Comparison of ENCODE assay signal across 9 mouse cellular contexts in the genomic region with DNA sequence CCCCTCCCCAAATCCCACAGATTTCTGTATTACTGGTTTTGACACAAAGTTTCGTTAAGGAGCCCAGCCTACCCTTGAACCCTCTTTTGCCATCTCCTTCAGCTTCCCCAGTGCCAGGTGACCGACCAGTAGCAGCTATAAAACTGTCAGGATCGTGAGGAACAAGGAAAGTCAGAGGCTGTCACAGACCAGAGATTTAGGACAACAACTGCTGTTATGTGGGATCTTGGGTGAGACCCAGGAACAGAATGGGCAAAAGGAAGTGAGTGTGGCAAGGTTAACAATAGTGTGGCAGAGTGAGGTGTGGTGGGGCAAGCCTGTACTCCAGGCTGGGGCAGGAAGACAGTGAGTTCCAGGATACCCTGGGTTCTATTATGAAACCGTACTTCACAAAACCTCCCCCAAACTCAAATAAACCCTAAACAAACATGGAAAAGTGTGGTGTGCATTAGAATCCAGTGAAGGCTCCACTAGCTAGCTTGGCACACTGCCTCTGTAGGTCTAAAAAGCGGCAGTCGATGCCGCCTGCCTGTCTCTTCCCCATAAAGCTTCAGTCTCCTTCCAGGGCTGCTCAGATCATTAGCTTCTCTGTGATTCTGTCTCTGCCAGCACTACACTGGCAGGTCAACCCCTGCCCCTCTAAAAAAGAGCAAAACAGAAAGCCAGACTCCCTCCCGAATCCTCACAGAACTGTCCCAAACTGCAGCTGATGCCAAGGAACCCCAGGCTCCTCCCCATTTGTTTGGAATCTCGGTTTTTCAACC. TPM values are rescaled to one million over a fixed set of nuclear protein-coding genes. Genes with fewer than 3 reads are reported as not detected.
DNase-seq lines count a peak whose midpoint lies in the region; ATAC-seq and TF ChIP-seq lines count a peak whose summit lies in the region.
"Had no signal": no experiment of that assay in that cellular context is flagged by ENCODE, and none has a peak within 500 bp of the region (broad histone marks: within the 10 kb centered on the region; RNA-seq: fewer than 3 reads in every experiment).

No protein-coding gene starts in this region.

- TF ChIP-seq CTCF in gastrocnemius, adult 2 months (IDR thresholded peaks at IDR 0.05): no peak
- TF ChIP-seq CTCF in kidney, postnatal 0 days (IDR thresholded peaks at IDR 0.05; ENCODE audit: low read depth): no peak
- no peak for TF ChIP-seq CTCF in ES-Bruce4 (IDR thresholded peaks at IDR 0.05; ENCODE audit: low read depth, low read length)

- no peak overlapping the region for H3K9ac ChIP-seq in kidney, postnatal 0 days (ENCODE audit: low read depth, low read length)
- H3K9ac ChIP-seq in ES-Bruce4 (ENCODE audit: low read depth, poor library complexity, severe bottlenecking): no peak overlapping the region
- no peak overlapping the region for H3K9ac ChIP-seq in limb, embryonic 15.5 days

- ATAC-seq in kidney, postnatal 0 days (replicated peaks; ENCODE audit: low FRiP score, low read depth): no peak
- ATAC-seq in limb, embryonic 15.5 days (ENCODE audit: insufficient number of reproducible peaks, low FRiP score, low TSS enrichment, low read depth): no peak

- H3K27ac ChIP-seq in gastrocnemius, adult 2 months: peak overlapping the region; percentile 80
- H3K27ac ChIP-seq in kidney, postnatal 0 days: peak overlapping the region; percentile 54
- H3K27ac ChIP-seq in ES-Bruce4 (ENCODE audit: insufficient read depth, low read length): peak overlapping the region; percentile 84
- H3K27ac ChIP-seq in limb, embryonic 15.5 days: peak overlapping the region; percentile 72
- H3K27ac ChIP-seq: macrophage had no signal

- DNase-seq in gastrocnemius, adult 2 months: no peak
- DNase-seq in gastrocnemius, postnatal 4 days (ENCODE audit: low spot score in 2 of 2): no peak
- peak; percentile 49 for DNase-seq in kidney, postnatal 0 days (ENCODE audit: low spot score)
- no peak for DNase-seq in kidney, postnatal 14 days
- DNase-seq in ovary, postnatal 14 days (ENCODE audit: low spot score): no peak
- DNase-seq in cerebellum, adult 8-10 months: no peak

- H3K27me3 ChIP-seq in kidney, postnatal 0 days (ENCODE audit: insufficient read depth, low read length): no peaks in the 10 kb centered on the region
- H3K27me3 ChIP-seq in ES-Bruce4 (ENCODE audit: control insufficient read depth, insufficient read depth, low read length, poor library complexity, severe bottlenecking): no peaks in the 10 kb centered on the region
- H3K27me3 ChIP-seq in limb, embryonic 15.5 days: no peaks in the 10 kb centered on the region

- intact Hi-C loops in gastrocnemius, adult 2 months (cut with DNase I): loop anchor here (2.0 kb wide), 1 partner anchor 14 kb away; no protein-coding TSS in a partner anchor

- no peak overlapping the region for H3K4me2 ChIP-seq in kidney, postnatal 0 days (ENCODE audit: low read length)
- no peak overlapping the region for H3K4me2 ChIP-seq in limb, embryonic 15.5 days

- no peaks in the 10 kb centered on the region for H3K9me3 ChIP-seq in kidney, postnatal 0 days (replicated peaks; ENCODE audit: low read length)
- H3K9me3 ChIP-seq in ES-Bruce4 (replicated peaks; ENCODE audit: control insufficient read depth, insufficient read depth, low read length, poor library complexity, severe bottlenecking): no peaks in the 10 kb centered on the region
- H3K9me3 ChIP-seq in limb, embryonic 15.5 days: no peaks in the 10 kb centered on the region

- H3K4me1 ChIP-seq in kidney, postnatal 0 days (replicated peaks; ENCODE audit: insufficient read depth, low read length): peaks cover 48% of the 10 kb centered on the region
- H3K4me1 ChIP-seq in ES-Bruce4 (ENCODE audit: control insufficient read depth, insufficient read depth, low read length): peaks cover 38% of the 10 kb centered on the region
- H3K4me1 ChIP-seq in limb, embryonic 15.5 days: peaks cover 84% of the 10 kb centered on the region

- no peak for TF ChIP-seq POLR2A in ES-Bruce4 (IDR thresholded peaks at IDR 0.05; ENCODE audit: insufficient read depth, low read length)

- H3K4me3 ChIP-seq in gastrocnemius, adult 2 months: peak overlapping the region; percentile 35
- no peak overlapping the region for H3K4me3 ChIP-seq in kidney, postnatal 0 days (replicated peaks; ENCODE audit: low read depth, low read length)
- H3K4me3 ChIP-seq in ES-Bruce4 (ENCODE audit: low read depth, low read length): no peak overlapping the region
- no peak overlapping the region for H3K4me3 ChIP-seq in limb, embryonic 15.5 days

- 32% methylated on average over 9 of the region's 9 CpGs for WGBS in kidney, postnatal 0 days
- 23% methylated on average over 9 of the region's 9 CpGs for WGBS in limb, embryonic 15.5 days

- no peak for TF ChIP-seq EP300 in ES-Bruce4 (IDR thresholded peaks at IDR 0.05; ENCODE audit: insufficient read depth, low read depth, low read length)

- no peaks in the 10 kb centered on the region for H3K36me3 ChIP-seq in kidney, postnatal 0 days (ENCODE audit: insufficient read depth, low read length)
- H3K36me3 ChIP-seq in ES-Bruce4 (ENCODE audit: control insufficient read depth, insufficient read depth, low read length, poor library complexity, severe bottlenecking): peaks cover 8% of the 10 kb centered on the region; the same call in 1 of the 2 replicates
- H3K36me3 ChIP-seq in limb, embryonic 15.5 days: peaks cover 3% of the 10 kb centered on the region; the same call in 1 of the 2 replicates

RNA-seq across cellular contexts. Expression of a gene that starts 17.6 kb away (rescaled TPM):
- total RNA-seq in gastrocnemius, adult 2 months (2021): 10 to 100 TPM; 19.1 to 30.7 TPM
- total RNA-seq in gastrocnemius, postnatal 4 days (2021): 100 to 1,000 TPM in 1 of 2 experiments, 10 to 100 TPM in 1; 99.0 to 103 TPM
- polyA plus RNA-seq in kidney, postnatal 0 days (2015; fragmentation: Nextera tagmentation; extraction: Ambion mirVana): 271 and 278 TPM in 2 replicates
- 417 and 439 TPM in 2 replicates for polyA plus RNA-seq in ES-Bruce4 (2011; ENCODE audit: insufficient read depth, insufficient read length, low read depth, missing spikeins)
- polyA plus RNA-seq in limb, embryonic 15.5 days (2015; fragmentation: Nextera tagmentation; extraction: Ambion mirVana): 490 and 511 TPM in 2 replicates
